Mouse (Mus musculus) limb, embryonic 14.5 days (tissue): ENCODE results near the gene Mpdz. TPM values are rescaled to one million over a fixed set of nuclear protein-coding genes. Genes with fewer than 3 reads are reported as not detected.

Experiments
- ATAC-seq: fragments of 200-750 bp; cut with Nextera tagmentation; 2 replicates; pipeline ENCODE4 v1.8.0; 2017; ENCODE audit warnings: low read depth, moderate number of reproducible peaks, moderate TSS enrichment; ENCODE audit not compliant: low FRiP score
- DNase-seq: peaks from one replicate; pipeline ENCODE4 v3.0.0-alpha.2; 2015; ENCODE audit warnings: low spot score
- H3K27ac ChIP-seq: fragments of 300-500 bp; sonication (generic); replicated peaks from 2 replicates; pipeline ENCODE4 v1.5.1; 2014; ENCODE audit warnings: low read depth, mild to moderate bottlenecking, low read length, moderate library complexity, mixed read lengths
- H3K27me3 ChIP-seq: fragments of 300-500 bp; sonication (generic); 2 replicates; pipeline ENCODE4 v1.6.1; 2014; ENCODE audit warnings: low read length, mixed read lengths; ENCODE audit not compliant: control insufficient read depth, insufficient read depth
- H3K36me3 ChIP-seq: fragments of 300-500 bp; sonication (generic); 2 replicates; pipeline ENCODE4 v1.6.1; 2014; ENCODE audit warnings: mild to moderate bottlenecking, low read length, moderate library complexity, mixed read lengths; ENCODE audit not compliant: control insufficient read depth, insufficient read depth
- H3K4me1 ChIP-seq: fragments of 300-500 bp; sonication (generic); 2 replicates; pipeline ENCODE4 v1.6.1; 2014; ENCODE audit warnings: antibody characterized with exemption, low read length, mixed read lengths; ENCODE audit not compliant: control insufficient read depth, insufficient read depth
- H3K4me2 ChIP-seq: fragments of 300-500 bp; sonication (generic); replicated peaks from 2 replicates; pipeline ENCODE4 v1.6.1; 2014; ENCODE audit warnings: low read depth, mild to moderate bottlenecking, low read length, moderate library complexity; ENCODE audit not compliant: severe bottlenecking
- H3K4me3 ChIP-seq: fragments of 300-500 bp; sonication (generic); replicated peaks from 2 replicates; pipeline ENCODE4 v1.5.1; 2014; ENCODE audit warnings: low read length
- H3K9ac ChIP-seq: fragments of 300-500 bp; sonication (generic); 2 replicates; pipeline ENCODE4 v1.6.1; 2014; ENCODE audit warnings: mild to moderate bottlenecking, low read depth, low read length, moderate library complexity; ENCODE audit not compliant: severe bottlenecking
- H3K9me3 ChIP-seq: fragments of 300-500 bp; sonication (generic); 2 replicates; pipeline ENCODE4 v1.6.1; 2016; ENCODE audit warnings: low read length; ENCODE audit not compliant: control insufficient read depth
- POLR2A ChIP-seq: fragments of 200-500 bp; IDR thresholded peaks from 2 replicates; pipeline ENCODE4 v1.8.0; 2012; ENCODE audit warnings: inconsistent platforms, mild to moderate bottlenecking, moderate library complexity, borderline replicate concordance; ENCODE audit not compliant: insufficient read depth, insufficient read length; ENCODE audit errors: extremely low read depth
- WGBS: fragments of 180-500 bp; shearing (Covaris S2); extraction: QIAGEN DNeasy Blood & Tissue Kit; methylation state at CpG from one replicate; pipeline ENCODE4 v1.1.7; 2014; 5-methylcytosine and 5-hydroxymethylcytosine counted together
- polyA plus RNA-seq, 2 experiments: library from polyadenylated mRNA; depleted of rRNA in 1 of 2; stranded (reverse) in 1 of 2; unstranded in 1 of 2; fragments of >200 nt; fragmentation: Nextera tagmentation in 1 of 2; extraction: Ambion mirVana in 1 of 2; gene quantifications; 2 replicates each; pipeline versions ENCODE4 v1.2.1 to v1.2.3; 2012 to 2014

The Mpdz gene
- polyA plus RNA-seq, 2 experiments: 44.0 to 65.2 TPM

DNA sequence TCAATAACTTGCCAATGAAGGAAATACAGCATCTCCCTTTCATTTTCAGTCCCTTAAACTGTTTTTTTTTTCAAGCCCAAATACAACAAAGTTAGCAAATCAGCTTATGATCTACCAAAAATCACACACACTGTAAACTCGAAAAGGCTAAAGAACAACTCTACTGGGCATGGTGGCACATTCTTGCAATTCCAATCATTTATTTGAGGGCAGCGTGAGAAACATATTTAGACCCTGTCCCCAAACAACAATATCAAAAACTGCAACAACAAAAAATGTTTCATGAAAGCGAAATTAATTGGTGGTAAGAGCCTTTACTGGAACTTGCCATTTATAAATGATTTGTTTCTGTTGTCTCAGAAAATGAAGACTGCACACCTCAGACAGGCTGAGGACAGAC, 97.5 kb downstream of the Mpdz start:
- no peak overlapping the region for H3K27ac ChIP-seq
- no peaks in the 10 kb centered on the region for H3K27me3 ChIP-seq
- H3K4me1 ChIP-seq: no peaks in the 10 kb centered on the region
- H3K9ac ChIP-seq: no peak overlapping the region
- H3K4me2 ChIP-seq: no peak overlapping the region
- no peak for TF ChIP-seq POLR2A
- ATAC-seq (no peak), DNase-seq (no peak)
- no peaks in the 10 kb centered on the region for H3K9me3 ChIP-seq
- 76% methylated on average over 3 of the region's 3 CpGs for WGBS
- no peak overlapping the region for H3K4me3 ChIP-seq
- peaks cover 34% of the 10 kb centered on the region for H3K36me3 ChIP-seq

DNA sequence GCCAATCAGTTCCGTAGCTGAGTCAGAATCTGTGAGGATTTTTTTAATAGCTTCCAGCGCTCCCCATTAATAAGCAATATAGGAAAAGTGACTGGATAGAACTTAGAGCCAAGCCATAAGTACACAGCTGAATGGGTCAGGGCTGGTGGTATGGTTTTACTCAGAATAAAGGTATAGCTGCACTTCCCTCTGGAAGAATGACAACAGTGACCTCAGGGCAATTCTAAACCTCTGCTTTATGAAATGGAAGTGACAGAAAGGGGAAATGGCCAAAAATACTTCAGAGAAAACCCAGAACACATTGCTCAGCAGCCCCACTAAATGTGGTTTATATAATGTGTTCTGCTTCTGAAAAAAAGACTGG, 109.0 kb downstream of the Mpdz start:
- DNase-seq (peak; percentile 77), ATAC-seq (peak; percentile 64)
- H3K27me3 ChIP-seq: no peaks in the 10 kb centered on the region
- peak overlapping the region; percentile 80 for H3K27ac ChIP-seq
- 22% methylated on average over 2 of the region's 2 CpGs for WGBS
- no peak for TF ChIP-seq POLR2A
- H3K4me1 ChIP-seq: peaks cover 28% of the 10 kb centered on the region
- H3K9ac ChIP-seq: no peak overlapping the region; the same call in 1 of the 2 replicates
- 0 out of 2 replicates have a peak overlapping the region, but pooled peaks have one; percentile 11 for H3K4me2 ChIP-seq
- H3K36me3 ChIP-seq: peaks cover 5% of the 10 kb centered on the region
- no peak overlapping the region for H3K4me3 ChIP-seq
- H3K9me3 ChIP-seq: no peaks in the 10 kb centered on the region

GRCm38 (mm10) chr4:81332901-81333627, 109.6 kb downstream of the Mpdz start:
- Histone ChIP-seq H3K4me3 (no peak overlapping the region), H3K27me3 (no peaks in the 10 kb centered on the region), H3K27ac (peak overlapping the region; percentile 80), H3K36me3 (peaks cover 3% of the 10 kb centered on the region), H3K4me1 (peaks cover 28% of the 10 kb centered on the region), H3K9ac (no peak overlapping the region; the same call in 1 of the 2 replicates), H3K4me2 (0 out of 2 replicates have a peak overlapping the region, but pooled peaks have one; percentile 11), H3K9me3 (no peaks in the 10 kb centered on the region)
- DNase-seq: peak; percentile 76
- 36% methylated on average over 11 of the region's 11 CpGs for WGBS
- ATAC-seq: peak; percentile 83
- TF ChIP-seq POLR2A: no peak

DNA sequence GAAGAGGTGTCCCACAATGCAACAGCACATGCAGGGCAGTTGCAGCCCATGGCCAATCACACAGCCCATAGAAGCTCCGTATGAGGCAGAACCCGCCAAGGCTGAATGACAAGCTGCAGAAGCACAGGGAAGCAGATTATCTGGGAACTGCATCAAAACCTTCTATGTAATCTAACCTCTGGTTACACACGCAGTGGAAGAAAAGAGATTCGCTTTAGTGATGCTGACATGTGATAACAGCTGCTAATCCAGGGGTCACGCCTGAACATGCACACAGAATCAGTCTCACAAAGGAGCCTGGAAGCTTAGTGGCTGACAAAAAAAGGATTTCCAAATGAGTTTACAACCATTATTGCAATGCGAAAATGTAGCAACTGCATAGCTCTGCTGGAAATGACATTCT, 110.2 kb downstream of the Mpdz start:
- H3K9me3 ChIP-seq: no peaks in the 10 kb centered on the region
- ATAC-seq: peak; percentile 19; the same call in 1 of the 2 replicates
- DNase-seq: peak; percentile 40
- TF ChIP-seq POLR2A: no peak
- H3K4me3 ChIP-seq: no peak overlapping the region
- no peak overlapping the region for H3K4me2 ChIP-seq
- H3K36me3 ChIP-seq: peaks cover 3% of the 10 kb centered on the region
- 54% methylated on average over 6 of the region's 6 CpGs for WGBS
- H3K9ac ChIP-seq: no peak overlapping the region
- peaks cover 28% of the 10 kb centered on the region for H3K4me1 ChIP-seq
- 0 out of 2 replicates have a peak overlapping the region, but pooled peaks have one; percentile 10 for H3K27ac ChIP-seq
- no peaks in the 10 kb centered on the region for H3K27me3 ChIP-seq

GRCm38 (mm10) chr4:81327694-81328093, 114.9 kb downstream of the Mpdz start:
- H3K4me1 ChIP-seq: peaks cover 6% of the 10 kb centered on the region
- 88% methylated on average over 2 of the region's 2 CpGs for WGBS

More at GRCm38 (mm10) chr4:81327694-81328093, 114.9 kb downstream of the Mpdz start:
- H3K9ac ChIP-seq: no peak overlapping the region
- H3K36me3 ChIP-seq: peaks cover 18% of the 10 kb centered on the region
- no peak for TF ChIP-seq POLR2A
- no peak overlapping the region; the same call in 1 of the 2 replicates for H3K27ac ChIP-seq
- ATAC-seq (no peak), DNase-seq (no peak)
- no peaks in the 10 kb centered on the region for H3K9me3 ChIP-seq
- no peaks in the 10 kb centered on the region for H3K27me3 ChIP-seq
- H3K4me2 ChIP-seq: no peak overlapping the region
- no peak overlapping the region for H3K4me3 ChIP-seq
